Mouse (Mus musculus): ENCODE results near the gene Dpf3. TPM values are rescaled to one million over a fixed set of nuclear protein-coding genes. Genes with fewer than 3 reads are reported as not detected.

Gene Dpf3
- polyA plus RNA-seq, 1 experiment from 2014 or later, result 6.4 TPM

GRCm38 (mm10) chr12:83520311-83520890 lies 32.9 kb upstream of the Dpf3 start, which contains the start of gene Dcaf4:
TSS of gene Dcaf4 (plus strand) at chr12:83520466.
- DNase-seq (ENCODE audit: low spot score), result peak; percentile 96
- under 1% methylated on average over 32 of the region's 32 CpGs for WGBS
- Histone ChIP-seq H3K9me3 (replicated peaks) (no peaks in the 10 kb centered on the region), H3K27ac (replicated peaks) (peak within 1 kb of the TSS; percentile 85), H3K27me3 (ENCODE audit: low read depth, poor library complexity, severe bottlenecking) (peaks cover 7% of the 10 kb centered on the region; the same call in 1 of the 2 replicates), H3K4me1 (peaks cover 25% of the 10 kb centered on the region), H3K4me3 (peak within 1 kb of the TSS; percentile 74), H3K36me3 (no peaks in the 10 kb centered on the region)

- H3K27ac ChIP-seq (replicated peaks), result no peak overlapping the region
- WGBS, result 89% methylated on average over 3 of the region's 3 CpGs
These were observed 30.1 kb upstream of the Dpf3 start for GRCm38 (mm10) chr12:83517580-83517979.

GRCm38 (mm10) chr12:83514216-83514615 lies 26.7 kb upstream of the Dpf3 start:
- H3K36me3 ChIP-seq, result no peaks in the 10 kb centered on the region
- H3K4me1 ChIP-seq, result peaks cover 8% of the 10 kb centered on the region
- 86% methylated on average over 4 of the region's 4 CpGs for WGBS
- 0 out of 2 replicates have a peak, but pooled peaks cover 1% of the 10 kb centered on the region for H3K27me3 ChIP-seq (ENCODE audit: low read depth, poor library complexity, severe bottlenecking)
- no peaks in the 10 kb centered on the region for H3K9me3 ChIP-seq (replicated peaks)
- H3K27ac ChIP-seq (replicated peaks), result no peak overlapping the region
- no peak overlapping the region for H3K4me3 ChIP-seq
- no peak for DNase-seq (ENCODE audit: low spot score)

More at GRCm38 (mm10) chr12:83517580-83517979, 30.1 kb upstream of the Dpf3 start:
- Histone ChIP-seq H3K4me3 (no peak overlapping the region), H3K36me3 (no peaks in the 10 kb centered on the region), H3K4me1 (peaks cover 26% of the 10 kb centered on the region), H3K27me3 (ENCODE audit: low read depth, poor library complexity, severe bottlenecking) (peaks cover 7% of the 10 kb centered on the region; the same call in 1 of the 2 replicates), H3K9me3 (replicated peaks) (no peaks in the 10 kb centered on the region)
- DNase-seq (ENCODE audit: low spot score), result no peak

- no peaks in the 10 kb centered on the region for H3K36me3 ChIP-seq
- WGBS, result 51% methylated on average over 5 of the region's 5 CpGs
- H3K4me3 ChIP-seq, result no peak overlapping the region
- H3K4me1 ChIP-seq, result peaks cover 8% of the 10 kb centered on the region
- DNase-seq (ENCODE audit: low spot score), result no peak
- no peaks in the 10 kb centered on the region for H3K27me3 ChIP-seq (ENCODE audit: low read depth, poor library complexity, severe bottlenecking)
- H3K27ac ChIP-seq (replicated peaks), result no peak overlapping the region
- H3K9me3 ChIP-seq (replicated peaks), result no peaks in the 10 kb centered on the region
These were observed 25.7 kb upstream of the Dpf3 start for GRCm38 (mm10) chr12:83513185-83513584.

GRCm38 (mm10) chr12:83512783-83513182 lies 25.3 kb upstream of the Dpf3 start:
- Histone ChIP-seq H3K36me3 (no peaks in the 10 kb centered on the region), H3K27me3 (ENCODE audit: low read depth, poor library complexity, severe bottlenecking) (no peaks in the 10 kb centered on the region), H3K4me1 (peaks cover 8% of the 10 kb centered on the region), H3K27ac (replicated peaks) (no peak overlapping the region), H3K9me3 (replicated peaks) (no peaks in the 10 kb centered on the region), H3K4me3 (no peak overlapping the region)
- no peak for DNase-seq (ENCODE audit: low spot score)
- WGBS, result 69% methylated on average over 4 of the region's 4 CpGs

GRCm38 (mm10) chr12:83510586-83510985 lies 23.1 kb upstream of the Dpf3 start:
- H3K4me3 ChIP-seq, result no peak overlapping the region
- WGBS, result 89% methylated on average over 5 of the region's 5 CpGs
- no peak for DNase-seq (ENCODE audit: low spot score)

GRCm38 (mm10) chr12:83506543-83506942 lies 19.0 kb upstream of the Dpf3 start:
- Histone ChIP-seq H3K36me3 (no peaks in the 10 kb centered on the region), H3K4me1 (no peaks in the 10 kb centered on the region), H3K9me3 (replicated peaks) (no peaks in the 10 kb centered on the region), H3K27me3 (ENCODE audit: low read depth, poor library complexity, severe bottlenecking) (peaks cover 6% of the 10 kb centered on the region; the same call in 1 of the 2 replicates), H3K27ac (replicated peaks) (no peak overlapping the region), H3K4me3 (no peak overlapping the region)
- DNase-seq (ENCODE audit: low spot score), result no peak
- 78% methylated on average over 10 of the region's 10 CpGs for WGBS

More at GRCm38 (mm10) chr12:83510586-83510985, 23.1 kb upstream of the Dpf3 start:
- Histone ChIP-seq H3K27ac (replicated peaks) (no peak overlapping the region), H3K27me3 (ENCODE audit: low read depth, poor library complexity, severe bottlenecking) (no peaks in the 10 kb centered on the region), H3K9me3 (replicated peaks) (no peaks in the 10 kb centered on the region), H3K36me3 (no peaks in the 10 kb centered on the region), H3K4me1 (peaks cover 8% of the 10 kb centered on the region)

GRCm38 (mm10) chr12:83502190-83502589 lies 14.7 kb upstream of the Dpf3 start:
- Histone ChIP-seq H3K27me3 (ENCODE audit: low read depth, poor library complexity, severe bottlenecking) (peaks cover 11% of the 10 kb centered on the region; the same call in 1 of the 2 replicates), H3K4me1 (no peaks in the 10 kb centered on the region), H3K27ac (replicated peaks) (no peak overlapping the region), H3K9me3 (replicated peaks) (no peaks in the 10 kb centered on the region), H3K36me3 (no peaks in the 10 kb centered on the region), H3K4me3 (no peak overlapping the region)
- 5% methylated on average over 9 of the region's 9 CpGs for WGBS
- DNase-seq (ENCODE audit: low spot score), result peak; percentile 51

- DNase-seq (ENCODE audit: low spot score), result no peak
- 82% methylated on average over 5 of the region's 5 CpGs for WGBS
- Histone ChIP-seq H3K4me3 (no peak overlapping the region), H3K27ac (replicated peaks) (no peak overlapping the region), H3K9me3 (replicated peaks) (no peaks in the 10 kb centered on the region), H3K36me3 (no peaks in the 10 kb centered on the region), H3K4me1 (no peaks in the 10 kb centered on the region; the same call in 1 of the 2 replicates), H3K27me3 (ENCODE audit: low read depth, poor library complexity, severe bottlenecking) (peaks cover 11% of the 10 kb centered on the region; the same call in 1 of the 2 replicates)
These were observed 11.7 kb upstream of the Dpf3 start for GRCm38 (mm10) chr12:83499256-83499655.

- no peak for DNase-seq (ENCODE audit: low spot score)
- H3K9me3 ChIP-seq (replicated peaks), result no peaks in the 10 kb centered on the region
- peaks cover 11% of the 10 kb centered on the region; the same call in 1 of the 2 replicates for H3K27me3 ChIP-seq (ENCODE audit: low read depth, poor library complexity, severe bottlenecking)
- no peak overlapping the region for H3K4me3 ChIP-seq
- no peak overlapping the region for H3K27ac ChIP-seq (replicated peaks)
- no peaks in the 10 kb centered on the region for H3K36me3 ChIP-seq
- WGBS, result 78% methylated on average over 3 of the region's 3 CpGs
- no peaks in the 10 kb centered on the region; the same call in 1 of the 2 replicates for H3K4me1 ChIP-seq
These were observed 10.4 kb upstream of the Dpf3 start for GRCm38 (mm10) chr12:83497959-83498358.

- H3K27ac ChIP-seq (replicated peaks), result no peak overlapping the region
- 95% methylated on average over 6 of the region's 6 CpGs for WGBS
- H3K4me3 ChIP-seq, result no peak overlapping the region
These were observed 9.2 kb upstream of the Dpf3 start for GRCm38 (mm10) chr12:83496736-83497135.

GRCm38 (mm10) chr12:83496336-83496735 lies 8.8 kb upstream of the Dpf3 start:
- no peak for DNase-seq (ENCODE audit: low spot score)
- Histone ChIP-seq H3K4me3 (no peak overlapping the region), H3K4me1 (no peaks in the 10 kb centered on the region; the same call in 1 of the 2 replicates), H3K27me3 (ENCODE audit: low read depth, poor library complexity, severe bottlenecking) (peaks cover 2% of the 10 kb centered on the region; the same call in 1 of the 2 replicates), H3K36me3 (no peaks in the 10 kb centered on the region), H3K27ac (replicated peaks) (no peak overlapping the region), H3K9me3 (replicated peaks) (peaks cover 3% of the 10 kb centered on the region; the same call in 1 of the 2 replicates)
- WGBS, result 83% methylated on average over 4 of the region's 4 CpGs

More at GRCm38 (mm10) chr12:83496736-83497135, 9.2 kb upstream of the Dpf3 start:
- Histone ChIP-seq H3K4me1 (no peaks in the 10 kb centered on the region; the same call in 1 of the 2 replicates), H3K36me3 (no peaks in the 10 kb centered on the region), H3K9me3 (replicated peaks) (no peaks in the 10 kb centered on the region), H3K27me3 (ENCODE audit: low read depth, poor library complexity, severe bottlenecking) (peaks cover 6% of the 10 kb centered on the region; the same call in 1 of the 2 replicates)
- DNase-seq (ENCODE audit: low spot score), result no peak

- 66% methylated on average over 9 of the region's 9 CpGs for WGBS
- Histone ChIP-seq H3K27ac (replicated peaks) (no peak overlapping the region), H3K27me3 (ENCODE audit: low read depth, poor library complexity, severe bottlenecking) (no peaks in the 10 kb centered on the region), H3K4me3 (no peak overlapping the region), H3K36me3 (no peaks in the 10 kb centered on the region), H3K9me3 (replicated peaks) (peaks cover 7% of the 10 kb centered on the region; the same call in 1 of the 2 replicates), H3K4me1 (no peaks in the 10 kb centered on the region; the same call in 1 of the 2 replicates)
- DNase-seq (ENCODE audit: low spot score), result no peak
These were observed 8.4 kb upstream of the Dpf3 start for GRCm38 (mm10) chr12:83495961-83496282.

All from midbrain, embryonic 10.5 days (tissue).